8 mouse cellular contexts compared by ENCODE assay signal in genomic region chr1:165762914-165763634, GRCm38 (mm10). TPM values are rescaled to one million over a fixed set of nuclear protein-coding genes. Genes with fewer than 3 reads are reported as not detected.
DNase-seq lines count a peak whose midpoint lies in the region; ATAC-seq and TF ChIP-seq lines count a peak whose summit lies in the region.

No protein-coding gene starts in this region.

- peak overlapping the region; percentile 98 for H3K4me2 ChIP-seq in hindbrain, postnatal 0 days (ENCODE audit: low read depth, low read length)
- H3K4me2 ChIP-seq in midbrain, embryonic 14.5 days (ENCODE audit: low read length), result peak overlapping the region; percentile 93

- H3K4me1 ChIP-seq in hindbrain, postnatal 0 days (ENCODE audit: insufficient read depth, low read length), result 0 out of 2 replicates have a peak, but pooled peaks cover 10% of the 10 kb centered on the region
- H3K4me1 ChIP-seq in midbrain, embryonic 14.5 days (ENCODE audit: control insufficient read depth, insufficient read depth, low read length), result peaks cover 14% of the 10 kb centered on the region

- TF ChIP-seq CTCF in left cerebral cortex, adult 2 months (IDR thresholded peaks at IDR 0.05), result no peak
- no peak for TF ChIP-seq CTCF in hindbrain, postnatal 0 days (IDR thresholded peaks at IDR 0.05; ENCODE audit: low read depth)

- 24% methylated on average over 14 of the region's 14 CpGs for WGBS in hindbrain, postnatal 0 days
- 27% methylated on average over 14 of the region's 14 CpGs for WGBS in midbrain, embryonic 14.5 days

- ATAC-seq in common myeloid progenitor, adult 5-6 weeks (replicated peaks; ENCODE audit: low read depth, poor library complexity, severe bottlenecking), result peak; percentile 46
- no peak; the same call in 1 of the 2 replicates for ATAC-seq in hindbrain, postnatal 0 days
- peak; percentile 29 for ATAC-seq in midbrain, embryonic 14.5 days (ENCODE audit: low FRiP score, low TSS enrichment)

- no peak overlapping the region for H3K9ac ChIP-seq in hindbrain, postnatal 0 days (replicated peaks; ENCODE audit: low read length)
- H3K9ac ChIP-seq in midbrain, embryonic 14.5 days (replicated peaks; ENCODE audit: low read length), result no peak overlapping the region

- peak overlapping the region; percentile 95 for H3K4me3 ChIP-seq in left cerebral cortex, adult 2 months
- peak overlapping the region; percentile 85 for H3K4me3 ChIP-seq in hindbrain, postnatal 0 days (ENCODE audit: low read length)
- H3K4me3 ChIP-seq in midbrain, embryonic 14.5 days (replicated peaks; ENCODE audit: low read depth, low read length), result peak overlapping the region; percentile 79

- H3K9me3 ChIP-seq in hindbrain, postnatal 0 days (ENCODE audit: low read length), result no peaks in the 10 kb centered on the region
- no peaks in the 10 kb centered on the region for H3K9me3 ChIP-seq in midbrain, embryonic 14.5 days (ENCODE audit: control insufficient read depth, low read length)

- no peak for DNase-seq in left cerebral cortex, adult 2 months (ENCODE audit: extremely low spot score in 1 of 2, low spot score in 2 of 2)
- DNase-seq in left cerebral cortex, postnatal 10 days (ENCODE audit: extremely low spot score in 1 of 2, low spot score in 2 of 2), result no peak
- DNase-seq in hindbrain, postnatal 0 days (ENCODE audit: low spot score), result no peak
- no peak for DNase-seq in midbrain, embryonic 14.5 days
- no peak for DNase-seq in thymus, adult 18-20 months
- no peak for DNase-seq in right cerebral cortex, adult 18-20 months
- no peak for DNase-seq in kidney, postnatal 36 days

- no peaks in the 10 kb centered on the region for H3K27me3 ChIP-seq in hindbrain, postnatal 0 days (ENCODE audit: insufficient read depth, low read length)
- peaks cover 17% of the 10 kb centered on the region for H3K27me3 ChIP-seq in midbrain, embryonic 14.5 days (ENCODE audit: control insufficient read depth, insufficient read depth, low read length)

- H3K36me3 ChIP-seq in hindbrain, postnatal 0 days (ENCODE audit: insufficient read depth, low read length), result no peaks in the 10 kb centered on the region
- H3K36me3 ChIP-seq in midbrain, embryonic 14.5 days (ENCODE audit: control insufficient read depth, insufficient read depth, low read length), result no peaks in the 10 kb centered on the region

- intact Hi-C loops in left cerebral cortex, adult 2 months (cut with DNase I), result no loop called here
- intact Hi-C loops in left cerebral cortex, postnatal 10 days (cut with DNase I), result no loop called here

- H3K27ac ChIP-seq in left cerebral cortex, adult 2 months, result no peak overlapping the region
- no peak overlapping the region for H3K27ac ChIP-seq in hindbrain, postnatal 0 days
- no peak overlapping the region for H3K27ac ChIP-seq in midbrain, embryonic 14.5 days (replicated peaks; ENCODE audit: low read depth, low read length)

RNA-seq across cellular contexts. Expression of gene Creg1, which starts 0.5 kb away (rescaled TPM):
- total RNA-seq in left cerebral cortex, adult 2 months (2021), result 10 to 100 TPM; 24.8 to 29.0 TPM
- total RNA-seq in left cerebral cortex, postnatal 10 days (2021), result 10 to 100 TPM; 22.4 to 23.1 TPM
- 142 and 144 TPM in 2 replicates for total RNA-seq in common myeloid progenitor, adult 5-6 weeks (2017)
- 25.3 and 27.5 TPM in 2 replicates for total RNA-seq in hindbrain, postnatal 0 days (2014; rRNA removed)
- 48.0 and 48.8 TPM in 2 replicates for polyA plus RNA-seq in hindbrain, postnatal 0 days (2015; fragmentation: Nextera tagmentation; extraction: Ambion mirVana)
- polyA plus RNA-seq in midbrain, embryonic 14.5 days (2014; fragmentation: Nextera tagmentation; extraction: Ambion mirVana), result 24.7 and 31.8 TPM in 2 replicates

RNA-seq across cellular contexts. Expression of gene Cd247, which starts 25.4 kb away (rescaled TPM):
- not detected for total RNA-seq in left cerebral cortex, adult 2 months (2021)
- not detected for total RNA-seq in left cerebral cortex, postnatal 10 days (2021)
- total RNA-seq in common myeloid progenitor, adult 5-6 weeks (2017), result 1.2 and 1.9 TPM in 2 replicates
- not detected in 2 replicates for total RNA-seq in hindbrain, postnatal 0 days (2014; rRNA removed)
- 0.39 and 0.55 TPM in 2 replicates for polyA plus RNA-seq in hindbrain, postnatal 0 days (2015; fragmentation: Nextera tagmentation; extraction: Ambion mirVana)
- polyA plus RNA-seq in midbrain, embryonic 14.5 days (2014; fragmentation: Nextera tagmentation; extraction: Ambion mirVana), result 1.5 and 2.1 TPM in 2 replicates

RNA-seq across cellular contexts. Expression of gene Rcsd1, which starts 53.5 kb away (rescaled TPM):
- total RNA-seq in left cerebral cortex, adult 2 months (2021), result 1 to 10 TPM; 4.9 to 5.8 TPM
- 1 to 10 TPM; 5.8 to 7.0 TPM for total RNA-seq in left cerebral cortex, postnatal 10 days (2021)
- total RNA-seq in common myeloid progenitor, adult 5-6 weeks (2017), result 83.0 and 83.6 TPM in 2 replicates
- 6.0 and 9.0 TPM in 2 replicates for total RNA-seq in hindbrain, postnatal 0 days (2014; rRNA removed)
- polyA plus RNA-seq in hindbrain, postnatal 0 days (2015; fragmentation: Nextera tagmentation; extraction: Ambion mirVana), result 8.5 and 9.2 TPM in 2 replicates
- polyA plus RNA-seq in midbrain, embryonic 14.5 days (2014; fragmentation: Nextera tagmentation; extraction: Ambion mirVana), result 2.5 and 4.7 TPM in 2 replicates
